Mouse (Mus musculus): ENCODE measurements around the gene Gm20604.

Gm20604 gene

DNA sequence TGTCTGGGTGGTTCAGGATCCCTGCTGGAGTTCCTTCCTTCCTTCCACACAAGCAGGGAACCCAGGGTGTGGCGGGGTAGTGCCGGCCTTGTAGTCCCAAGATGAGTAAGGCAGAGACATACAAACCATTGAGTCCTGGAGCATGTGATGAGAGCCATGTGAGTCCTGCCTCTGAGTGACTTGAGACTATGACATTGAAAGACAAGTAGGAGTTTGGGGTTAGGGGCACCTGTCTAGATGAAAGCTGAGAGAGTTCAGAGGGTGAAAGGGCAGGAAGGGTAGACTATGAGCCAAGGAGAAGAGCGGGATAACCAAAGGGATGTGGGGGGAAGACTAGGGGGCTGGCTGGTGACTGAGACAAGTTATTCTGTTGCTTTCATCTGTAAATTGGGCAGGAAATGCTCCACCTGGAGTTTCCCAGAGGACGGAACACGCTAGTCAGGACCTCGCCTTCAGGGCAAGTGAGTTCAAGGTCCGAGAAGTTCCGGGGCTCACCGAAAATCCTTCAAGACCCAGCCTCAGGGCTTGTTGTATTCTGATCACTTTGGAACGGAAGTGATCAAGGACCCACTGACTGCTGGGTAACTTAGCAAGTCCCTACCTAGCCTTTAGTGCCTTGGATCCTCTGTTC lies 51.5 kb downstream of the Gm20604 start:
- Histone ChIP-seq H3K4me1 (replicated peaks; ENCODE audit: low read depth, low read length) (peaks cover 86% of the 10 kb centered on the region), H3K27me3 (ENCODE audit: insufficient read depth, low read length) (peaks cover 9% of the 10 kb centered on the region; the same call in 1 of the 2 replicates), H3K36me3 (ENCODE audit: insufficient read depth, low read length) (no peaks in the 10 kb centered on the region), H3K4me3 (replicated peaks; ENCODE audit: low read length) (peak overlapping the region; percentile 48), H3K9me3 (ENCODE audit: low read length) (no peaks in the 10 kb centered on the region)
- TF ChIP-seq NANOG (IDR thresholded peaks at IDR 0.05; ENCODE audit: borderline replicate concordance, low read length) (no peak; the same call in 1 of the 2 replicates), CTCF (conservative IDR thresholded peaks at IDR 0.05; ENCODE audit: low read length) (no peak), POU5F1 (IDR thresholded peaks at IDR 0.05; ENCODE audit: borderline replicate concordance, low read length) (no peak)

DNA sequence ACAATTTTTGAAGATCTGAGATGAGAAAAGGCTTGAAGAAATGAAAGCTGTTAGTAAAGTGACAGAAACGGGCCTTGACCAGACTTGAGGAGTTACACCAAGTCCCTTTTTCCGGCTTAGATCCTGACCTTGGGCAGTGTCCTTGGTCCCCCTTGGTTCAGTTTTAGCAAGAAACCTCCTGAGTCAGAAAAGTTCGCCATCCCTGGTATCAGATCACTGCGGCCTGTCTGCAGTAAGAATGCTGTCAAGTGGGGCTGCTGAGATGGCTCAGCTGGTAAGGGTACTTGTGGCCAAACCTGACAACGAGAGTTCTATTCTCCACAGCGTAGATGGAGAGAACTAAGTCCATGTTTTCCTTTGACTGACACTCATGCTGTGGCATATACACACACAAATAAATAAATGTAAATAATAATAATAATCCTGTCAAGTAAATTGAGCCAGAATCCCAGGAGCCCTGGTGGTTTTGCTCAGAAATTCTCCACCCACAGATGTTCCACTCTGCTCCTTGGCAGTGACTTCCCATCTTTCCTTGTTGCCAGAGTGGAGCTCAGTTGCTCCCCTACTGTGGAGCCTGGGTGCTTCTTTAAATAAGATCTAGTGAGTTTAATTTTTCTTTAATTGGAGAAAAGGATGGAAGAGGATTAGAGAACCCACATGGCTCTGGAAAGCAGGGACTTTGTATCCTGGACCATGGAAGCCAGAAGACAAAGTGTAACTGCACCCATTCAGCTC lies 52.4 kb downstream of the Gm20604 start:
- peaks cover 9% of the 10 kb centered on the region; the same call in 1 of the 2 replicates for H3K27me3 ChIP-seq (ENCODE audit: insufficient read depth, low read length)
- H3K36me3 ChIP-seq (ENCODE audit: insufficient read depth, low read length) = peaks cover 8% of the 10 kb centered on the region; the same call in 1 of the 2 replicates

GRCm38 (mm10) chr12:102705216-102705871 lies 53.1 kb downstream of the Gm20604 start:
- peaks cover 86% of the 10 kb centered on the region for H3K4me1 ChIP-seq (replicated peaks; ENCODE audit: low read depth, low read length)
- peaks cover 9% of the 10 kb centered on the region; the same call in 1 of the 2 replicates for H3K27me3 ChIP-seq (ENCODE audit: insufficient read depth, low read length)
- TF ChIP-seq NANOG (IDR thresholded peaks at IDR 0.05; ENCODE audit: borderline replicate concordance, low read length) = no peak
- peak; percentile 33; the same call in 1 of the 2 replicates for TF ChIP-seq CTCF (conservative IDR thresholded peaks at IDR 0.05; ENCODE audit: low read length)
- H3K4me3 ChIP-seq (replicated peaks; ENCODE audit: low read length) = peak overlapping the region; percentile 90
- no peaks in the 10 kb centered on the region for H3K9me3 ChIP-seq (ENCODE audit: low read length)
- peaks cover 9% of the 10 kb centered on the region; the same call in 1 of the 2 replicates for H3K36me3 ChIP-seq (ENCODE audit: insufficient read depth, low read length)

More for the DNA sequence above, 52.4 kb downstream of the Gm20604 start:
- peaks cover 86% of the 10 kb centered on the region for H3K4me1 ChIP-seq (replicated peaks; ENCODE audit: low read depth, low read length)
- TF ChIP-seq POU5F1 (IDR thresholded peaks at IDR 0.05; ENCODE audit: borderline replicate concordance, low read length) (no peak), NANOG (IDR thresholded peaks at IDR 0.05; ENCODE audit: borderline replicate concordance, low read length) (no peak), CTCF (conservative IDR thresholded peaks at IDR 0.05; ENCODE audit: low read length) (no peak)
- H3K9me3 ChIP-seq (ENCODE audit: low read length) = no peaks in the 10 kb centered on the region
- H3K4me3 ChIP-seq (replicated peaks; ENCODE audit: low read length) = peak overlapping the region; percentile 90

DNA sequence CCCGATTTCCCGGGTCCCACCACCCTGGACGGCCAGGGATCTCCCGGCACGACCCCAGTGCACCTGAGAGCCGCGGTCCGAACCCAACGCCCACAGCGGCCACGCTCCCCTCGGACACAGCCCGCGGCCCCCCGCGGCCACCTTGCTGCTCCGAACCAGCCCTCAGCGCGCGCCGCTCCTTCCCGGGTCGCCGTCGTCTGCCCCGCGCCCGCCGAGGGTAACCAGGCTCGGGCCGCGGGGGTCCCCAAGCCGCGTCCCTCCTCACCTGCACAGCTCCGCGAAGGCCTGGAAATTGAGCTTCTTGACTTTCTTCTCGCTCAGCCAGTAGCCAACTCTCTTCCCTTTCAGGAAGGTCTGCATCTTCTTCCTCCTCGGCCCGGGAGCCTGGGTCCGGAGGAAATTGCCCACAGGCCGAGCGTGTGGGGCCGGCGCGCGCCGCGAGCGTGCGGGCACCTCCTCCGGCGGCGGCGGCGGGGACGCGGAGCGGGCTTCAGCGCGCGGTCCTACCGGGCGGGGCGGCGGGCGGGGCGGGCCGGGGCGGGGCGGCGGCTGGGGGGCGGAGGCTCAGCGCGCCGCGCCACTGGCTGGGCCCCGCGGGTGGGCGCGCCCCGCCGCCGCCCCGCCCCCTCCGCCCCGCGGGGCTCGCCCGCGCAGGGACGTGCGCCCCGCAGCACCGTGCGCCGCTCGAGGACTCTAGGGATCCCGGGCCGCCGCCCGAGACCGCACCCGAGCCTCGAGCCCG lies 53.8 kb downstream of the Gm20604 start, which contains the start of gene Itpk1:
TSS of gene Itpk1 (minus strand) at position 474 of the 742 bp plus-strand sequence.
- TF ChIP-seq CTCF (conservative IDR thresholded peaks at IDR 0.05; ENCODE audit: low read length) (no peak), NANOG (IDR thresholded peaks at IDR 0.05; ENCODE audit: borderline replicate concordance, low read length) (no peak), POU5F1 (IDR thresholded peaks at IDR 0.05; ENCODE audit: borderline replicate concordance, low read length) (no peak)
- H3K4me1 ChIP-seq (replicated peaks; ENCODE audit: low read depth, low read length) = peaks cover 86% of the 10 kb centered on the region
- H3K36me3 ChIP-seq (ENCODE audit: insufficient read depth, low read length) = peaks cover 9% of the 10 kb centered on the region; the same call in 1 of the 2 replicates
- peak within 1 kb of the TSS; percentile 90 for H3K4me3 ChIP-seq (replicated peaks; ENCODE audit: low read length)
- no peaks in the 10 kb centered on the region for H3K9me3 ChIP-seq (ENCODE audit: low read length)
- H3K27me3 ChIP-seq (ENCODE audit: insufficient read depth, low read length) = peaks cover 9% of the 10 kb centered on the region; the same call in 1 of the 2 replicates

GRCm38 (mm10) chr12:102703921-102704408 lies 54.5 kb downstream of the Gm20604 start:
- Histone ChIP-seq H3K9me3 (ENCODE audit: low read length) (no peaks in the 10 kb centered on the region), H3K27me3 (ENCODE audit: insufficient read depth, low read length) (peaks cover 9% of the 10 kb centered on the region; the same call in 1 of the 2 replicates), H3K4me3 (replicated peaks; ENCODE audit: low read length) (peak overlapping the region; percentile 90), H3K4me1 (replicated peaks; ENCODE audit: low read depth, low read length) (peaks cover 87% of the 10 kb centered on the region), H3K36me3 (ENCODE audit: insufficient read depth, low read length) (peaks cover 12% of the 10 kb centered on the region; the same call in 1 of the 2 replicates)
- TF ChIP-seq CTCF (conservative IDR thresholded peaks at IDR 0.05; ENCODE audit: low read length) (no peak), POU5F1 (IDR thresholded peaks at IDR 0.05; ENCODE audit: borderline replicate concordance, low read length) (no peak), NANOG (IDR thresholded peaks at IDR 0.05; ENCODE audit: borderline replicate concordance, low read length) (no peak)

DNA sequence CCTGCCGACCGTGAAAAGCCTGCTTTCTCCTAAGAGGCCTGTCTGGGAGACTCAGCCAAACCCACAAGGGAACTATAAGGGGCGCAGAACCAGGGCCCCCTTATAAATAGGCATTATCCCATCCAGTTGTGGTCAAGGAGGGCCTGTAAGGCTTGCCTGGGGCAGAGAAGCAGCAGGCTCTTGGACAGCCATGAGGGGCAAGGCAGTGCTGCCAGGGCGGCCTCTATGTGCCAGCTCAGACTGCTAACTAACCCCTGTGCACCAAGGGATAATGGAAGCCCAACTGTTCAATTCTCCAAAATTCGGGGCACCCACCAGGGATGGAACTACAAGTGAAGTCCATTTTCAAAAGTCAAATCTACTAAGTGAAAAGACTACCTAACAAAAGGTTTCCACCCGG lies 55.0 kb downstream of the Gm20604 start:
- no peak for TF ChIP-seq NANOG (IDR thresholded peaks at IDR 0.05; ENCODE audit: borderline replicate concordance, low read length)
- no peaks in the 10 kb centered on the region for H3K9me3 ChIP-seq (ENCODE audit: low read length)
- peaks cover 9% of the 10 kb centered on the region; the same call in 1 of the 2 replicates for H3K27me3 ChIP-seq (ENCODE audit: insufficient read depth, low read length)
- peaks cover 88% of the 10 kb centered on the region for H3K4me1 ChIP-seq (replicated peaks; ENCODE audit: low read depth, low read length)
- peak overlapping the region; percentile 90 for H3K4me3 ChIP-seq (replicated peaks; ENCODE audit: low read length)
- H3K36me3 ChIP-seq (ENCODE audit: insufficient read depth, low read length) = peaks cover 14% of the 10 kb centered on the region; the same call in 1 of the 2 replicates

- Histone ChIP-seq H3K36me3 (ENCODE audit: insufficient read depth, low read length) (peaks cover 14% of the 10 kb centered on the region), H3K4me1 (replicated peaks; ENCODE audit: low read depth, low read length) (peaks cover 88% of the 10 kb centered on the region), H3K9me3 (ENCODE audit: low read length) (no peaks in the 10 kb centered on the region), H3K27me3 (ENCODE audit: insufficient read depth, low read length) (peaks cover 6% of the 10 kb centered on the region; the same call in 1 of the 2 replicates), H3K4me3 (replicated peaks; ENCODE audit: low read length) (peak overlapping the region; percentile 90)
- TF ChIP-seq POU5F1 (IDR thresholded peaks at IDR 0.05; ENCODE audit: borderline replicate concordance, low read length) = no peak
- TF ChIP-seq CTCF (conservative IDR thresholded peaks at IDR 0.05; ENCODE audit: low read length) = peak; percentile 36
Observed at GRCm38 (mm10) chr12:102703111-102703412, 55.4 kb downstream of the Gm20604 start.
